Comparison of ENCODE assay signal across 22 mouse cellular contexts in genomic region chr2:180154796-180155195, GRCm38 (mm10). TPM values are rescaled to one million over a fixed set of nuclear protein-coding genes. Genes with fewer than 3 reads are reported as not detected.
A peak's percentile ranks its signal among the peaks of the same experiment; 100 is the strongest.
DNase-seq lines count a peak whose midpoint lies in the region; ATAC-seq and TF ChIP-seq lines count a peak whose summit lies in the region.
"Had no signal": no experiment of that assay in that cellular context is flagged by ENCODE, and none has a peak within 500 bp of the region (broad histone marks: within the 10 kb centered on the region; RNA-seq: fewer than 3 reads in every experiment).

No protein-coding gene starts in this region.

- ATAC-seq in neural tube, embryonic 14.5 days (ENCODE audit: low read depth): no peak
- ATAC-seq: CD4-positive, CD25-positive, alpha-beta regulatory T cell, adult 4 months; forebrain, embryonic 16.5 days had no signal

- no peak overlapping the region for H3K4me2 ChIP-seq in neural tube, embryonic 14.5 days (ENCODE audit: low read depth, low read length)
- H3K4me2 ChIP-seq: hindbrain, embryonic 13.5 days; midbrain, embryonic 12.5 days; neural tube, embryonic 12.5 days had no signal

- H3K4me3 ChIP-seq in neural tube, embryonic 14.5 days (ENCODE audit: low read depth, low read length): no peak overlapping the region
- H3K4me3 ChIP-seq: hindbrain, embryonic 13.5 days; midbrain, embryonic 12.5 days; neural tube, embryonic 12.5 days had no signal

- H3K27me3 ChIP-seq in neural tube, embryonic 14.5 days (ENCODE audit: control insufficient read depth, insufficient read depth, low read length): no peaks in the 10 kb centered on the region
- H3K27me3 ChIP-seq: hindbrain, embryonic 13.5 days; midbrain, embryonic 12.5 days; neural tube, embryonic 12.5 days had no signal

- no peaks in the 10 kb centered on the region for H3K9me3 ChIP-seq in neural tube, embryonic 14.5 days (ENCODE audit: control insufficient read depth, low read length)
- H3K9me3 ChIP-seq: hindbrain, embryonic 13.5 days; midbrain, embryonic 12.5 days; neural tube, embryonic 12.5 days had no signal

- H3K9ac ChIP-seq in neural tube, embryonic 14.5 days (replicated peaks; ENCODE audit: low read depth, low read length): no peak overlapping the region
- H3K9ac ChIP-seq: hindbrain, embryonic 13.5 days; midbrain, embryonic 12.5 days; neural tube, embryonic 12.5 days had no signal

- DNase-seq in frontal cortex, adult 2 months (ENCODE audit: extremely low spot score in 1 of 2, low spot score in 1 of 2): peak; percentile 44 to 64
- no peak for DNase-seq in frontal cortex, postnatal 10 days (ENCODE audit: low spot score in 2 of 2)
- DNase-seq in neural tube, embryonic 10.5 days (ENCODE audit: extremely low spot score, low spot score): no peak
- peak; percentile 52 for DNase-seq in brain, embryonic 14.5 days (ENCODE audit: low read depth)
- peak; percentile 46 to 55 for DNase-seq in cerebellum, postnatal 36 days
- DNase-seq in spleen, adult 18-20 months: no peak
- DNase-seq: adrenal gland, adult 8-10 months; gastrocnemius, postnatal 14 days; kidney, adult 18-20 months; kidney, postnatal 25 days; layer of hippocampus, postnatal 36 days; lung, postnatal 36 days; thymus, postnatal 25 days had no signal

- H3K4me1 ChIP-seq in neural tube, embryonic 14.5 days (ENCODE audit: control insufficient read depth, insufficient read depth, low read length): no peaks in the 10 kb centered on the region
- H3K4me1 ChIP-seq: hindbrain, embryonic 13.5 days; midbrain, embryonic 12.5 days; neural tube, embryonic 12.5 days had no signal

- peaks cover 66% of the 10 kb centered on the region for H3K36me3 ChIP-seq in neural tube, embryonic 14.5 days (ENCODE audit: control insufficient read depth, insufficient read depth, low read length)

- TF ChIP-seq POLR2A in brain, embryonic 14.5 days (IDR thresholded peaks at IDR 0.05; ENCODE audit: borderline replicate concordance, extremely low read depth, insufficient read depth, insufficient read length, poor library complexity, severe bottlenecking): no peak

- 57% methylated on average over 3 of the region's 3 CpGs for WGBS in neural tube, embryonic 14.5 days

- H3K27ac ChIP-seq in neural tube, embryonic 14.5 days (ENCODE audit: low read depth, low read length): 0 out of 2 replicates have a peak overlapping the region, but pooled peaks have one; percentile 5
- H3K27ac ChIP-seq: hindbrain, embryonic 13.5 days; midbrain, embryonic 12.5 days; neural tube, embryonic 12.5 days had no signal

- no peak for TF ChIP-seq CTCF in brain, embryonic 14.5 days (IDR thresholded peaks at IDR 0.05; ENCODE audit: borderline replicate concordance, extremely low read depth, insufficient read depth, insufficient read length)

RNA-seq across cellular contexts. Expression of gene Adrm1, which starts 16.5 kb away (rescaled TPM):
- 94.8 and 102 TPM in 2 replicates for polyA plus RNA-seq in frontal cortex, adult 2 months (2012; rRNA removed)
- 147 and 154 TPM in 2 replicates for polyA plus RNA-seq in neural tube, embryonic 14.5 days (2014; fragmentation: Nextera tagmentation; extraction: Ambion mirVana)
- polyA plus RNA-seq in brain, embryonic 14.5 days (2012; rRNA removed): 124 and 148 TPM in 2 replicates

RNA-seq across cellular contexts. Expression of gene Osbpl2, which starts 35.7 kb away (rescaled TPM):
- polyA plus RNA-seq in frontal cortex, adult 2 months (2012; rRNA removed): 48.7 and 51.3 TPM in 2 replicates
- 77.4 and 78.2 TPM in 2 replicates for polyA plus RNA-seq in neural tube, embryonic 14.5 days (2014; fragmentation: Nextera tagmentation; extraction: Ambion mirVana)
- 35.8 and 47.8 TPM in 2 replicates for polyA plus RNA-seq in brain, embryonic 14.5 days (2012; rRNA removed)

RNA-seq across cellular contexts. Expression of gene Hrh3, which starts 50.5 kb away (rescaled TPM):
- 95.6 and 98.2 TPM in 2 replicates for polyA plus RNA-seq in frontal cortex, adult 2 months (2012; rRNA removed)
- polyA plus RNA-seq in neural tube, embryonic 14.5 days (2014; fragmentation: Nextera tagmentation; extraction: Ambion mirVana): 1.5 and 1.8 TPM in 2 replicates
- polyA plus RNA-seq in brain, embryonic 14.5 days (2012; rRNA removed): 10.8 and 11.0 TPM in 2 replicates
- polyA plus RNA-seq: CD4-positive, CD25-positive, alpha-beta regulatory T cell, adult 4 months; heart, postnatal 0 days; liver, embryonic 16.5 days; stomach, embryonic 16.5 days had no signal

Comparison
In these comparisons a context has a peak if more than half of its experiments do, and no peak if none do; other contexts are left out.
1. DNase-seq: peak in frontal cortex, adult 2 months (2 of 2), brain, embryonic 14.5 days (single experiment) and cerebellum, postnatal 36 days (2 of 2); none in frontal cortex, postnatal 10 days (0 of 2), neural tube, embryonic 10.5 days (single experiment) and spleen, adult 18-20 months (0 of 2).